Mouse (Mus musculus) lung, embryonic 16.5 days (tissue): ENCODE data around the gene Bcorl1. TPM values are rescaled to one million over a fixed set of nuclear protein-coding genes. Genes with fewer than 3 reads are reported as not detected.

Source experiments
- ATAC-seq: fragments of 200-750 bp; cut with Nextera tagmentation; 2 replicates; pipeline ENCODE4 v1.8.0; 2017; ENCODE audit warnings: low read depth, mild to moderate bottlenecking, moderate library complexity
- H3K27ac ChIP-seq: fragments of 300-500 bp; sonication (generic); 2 replicates; pipeline ENCODE4 v1.5.1; 2014; ENCODE audit warnings: mild to moderate bottlenecking, control low read depth, low read length
- H3K27me3 ChIP-seq: fragments of 300-500 bp; sonication (generic); 2 replicates; pipeline ENCODE4 v1.6.1; 2014; ENCODE audit warnings: low read depth, low read length, mixed read lengths; ENCODE audit not compliant: control insufficient read depth, insufficient read depth
- H3K36me3 ChIP-seq: fragments of 300-500 bp; sonication (generic); 2 replicates; pipeline ENCODE4 v1.6.1; 2014; ENCODE audit warnings: low read length; ENCODE audit not compliant: control insufficient read depth, insufficient read depth
- H3K4me1 ChIP-seq: fragments of 300-500 bp; sonication (generic); replicated peaks from 2 replicates; pipeline ENCODE4 v1.6.1; 2014; ENCODE audit warnings: low read length, mixed read lengths; ENCODE audit not compliant: control insufficient read depth, insufficient read depth
- H3K4me2 ChIP-seq: fragments of 300-500 bp; sonication (generic); 2 replicates; pipeline ENCODE4 v1.6.1; 2014; ENCODE audit warnings: low read depth, low read length, control low read depth
- H3K4me3 ChIP-seq: fragments of 300-500 bp; sonication (generic); 2 replicates; pipeline ENCODE4 v1.5.1; 2014; ENCODE audit warnings: mild to moderate bottlenecking, low read length, control low read depth
- H3K9ac ChIP-seq: fragments of 300-500 bp; sonication (generic); 2 replicates; pipeline ENCODE4 v1.6.1; 2014; ENCODE audit warnings: low read length, control low read depth
- H3K9me3 ChIP-seq: fragments of 300-500 bp; sonication (generic); 2 replicates; pipeline ENCODE4 v1.6.1; 2016; ENCODE audit warnings: low read length; ENCODE audit not compliant: control insufficient read depth
- WGBS: fragments of 180-500 bp; shearing (Covaris S2); extraction: QIAGEN DNeasy Blood & Tissue Kit; methylation state at CpG from one replicate; pipeline ENCODE4 v1.1.7; 2014; 5-methylcytosine and 5-hydroxymethylcytosine counted together
- polyA plus RNA-seq: library from polyadenylated mRNA; unstranded; fragments of >200 nt; fragmentation: Nextera tagmentation; extraction: Ambion mirVana; gene quantifications from 2 replicates; pipeline ENCODE4 v1.2.1, GENCODE M21; 2015

Gene Bcorl1
- polyA plus RNA-seq, 1 experiment from 2014 or later, result 4.5 TPM

DNA sequence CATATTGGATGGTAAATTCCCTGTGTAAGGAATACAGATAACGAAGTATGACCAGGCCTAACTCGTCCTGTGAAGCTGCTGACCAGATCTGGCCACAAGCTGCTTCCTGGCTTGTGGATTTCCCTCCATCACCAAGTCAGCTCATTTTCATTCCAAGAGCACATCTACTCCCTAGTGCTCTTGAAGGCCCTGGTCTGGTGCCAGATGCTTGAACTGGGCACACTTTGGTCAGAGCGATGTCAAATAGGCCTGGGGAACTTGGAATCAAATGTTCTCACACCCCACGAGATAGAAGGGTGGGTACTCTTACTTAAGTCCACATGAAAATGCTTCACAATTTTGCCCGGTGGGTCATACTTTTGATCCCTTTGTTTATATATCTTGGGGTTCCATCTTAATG is 73.1 kb downstream of the Bcorl1 start:
- no peaks in the 10 kb centered on the region for H3K4me1 ChIP-seq
- H3K4me2 ChIP-seq, result no peak overlapping the region
- 68% methylated on average over 5 of the region's 5 CpGs for WGBS
- no peak overlapping the region for H3K4me3 ChIP-seq
- H3K9me3 ChIP-seq, result no peaks in the 10 kb centered on the region
- H3K27ac ChIP-seq, result no peak overlapping the region
- H3K36me3 ChIP-seq, result peaks cover 5% of the 10 kb centered on the region; the same call in 1 of the 2 replicates
- H3K27me3 ChIP-seq, result no peaks in the 10 kb centered on the region
- no peak overlapping the region for H3K9ac ChIP-seq
- ATAC-seq, result no peak

DNA sequence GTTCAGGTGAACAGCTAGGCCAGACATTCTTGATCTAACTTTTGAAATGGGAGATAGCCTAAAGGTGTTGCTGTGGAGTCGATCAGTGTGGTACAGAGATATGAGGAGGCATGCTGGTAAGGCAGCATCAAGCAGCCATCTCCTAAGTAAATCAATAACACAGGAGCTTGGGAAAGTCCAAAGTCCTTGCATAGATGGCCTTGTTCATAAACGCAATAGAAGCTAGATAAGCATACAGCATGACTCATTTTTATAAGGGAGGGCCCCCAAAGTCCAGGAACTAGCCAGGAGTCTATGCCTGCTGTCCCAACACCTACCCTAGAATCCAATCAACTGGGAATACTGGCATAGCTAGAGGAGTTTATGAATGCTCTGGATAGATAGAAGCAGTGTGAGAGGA is 77.3 kb downstream of the Bcorl1 start:
- no peak overlapping the region for H3K9ac ChIP-seq
- H3K27ac ChIP-seq, result no peak overlapping the region
- H3K4me2 ChIP-seq, result no peak overlapping the region
- H3K4me3 ChIP-seq, result no peak overlapping the region
- H3K4me1 ChIP-seq, result no peaks in the 10 kb centered on the region
- no peaks in the 10 kb centered on the region for H3K27me3 ChIP-seq
- no peak for ATAC-seq
- peaks cover 5% of the 10 kb centered on the region; the same call in 1 of the 2 replicates for H3K36me3 ChIP-seq
- 80% methylated on average over 2 of the region's 2 CpGs for WGBS
- H3K9me3 ChIP-seq, result no peaks in the 10 kb centered on the region

DNA sequence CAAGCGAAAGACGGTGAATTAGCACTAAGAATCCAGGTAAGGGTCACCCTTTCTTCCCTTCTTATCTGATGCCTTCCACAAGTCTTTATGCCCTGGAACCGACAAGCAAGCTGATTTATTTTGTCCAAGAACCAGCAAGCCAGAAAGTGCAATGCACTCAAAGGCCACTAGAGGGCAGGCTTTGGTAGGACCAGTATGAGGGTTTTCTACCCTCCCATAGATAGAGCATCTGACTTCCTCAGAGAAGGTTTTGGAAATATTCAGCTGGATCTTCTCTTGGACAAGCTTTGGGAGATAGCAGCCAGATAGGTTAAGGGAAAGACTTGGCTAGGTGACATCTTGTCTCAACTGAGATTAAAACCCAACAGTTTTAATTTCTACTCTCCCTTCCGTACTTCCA is 81.8 kb downstream of the Bcorl1 start:
- ATAC-seq, result peak; percentile 62
- no peaks in the 10 kb centered on the region for H3K27me3 ChIP-seq
- 27% methylated on average over 4 of the region's 4 CpGs for WGBS
- no peak overlapping the region for H3K4me2 ChIP-seq
- no peak overlapping the region for H3K27ac ChIP-seq
- no peak overlapping the region for H3K4me3 ChIP-seq
- H3K36me3 ChIP-seq, result no peaks in the 10 kb centered on the region
- H3K9me3 ChIP-seq, result no peaks in the 10 kb centered on the region
- H3K4me1 ChIP-seq, result peaks cover 6% of the 10 kb centered on the region
- H3K9ac ChIP-seq, result no peak overlapping the region

DNA sequence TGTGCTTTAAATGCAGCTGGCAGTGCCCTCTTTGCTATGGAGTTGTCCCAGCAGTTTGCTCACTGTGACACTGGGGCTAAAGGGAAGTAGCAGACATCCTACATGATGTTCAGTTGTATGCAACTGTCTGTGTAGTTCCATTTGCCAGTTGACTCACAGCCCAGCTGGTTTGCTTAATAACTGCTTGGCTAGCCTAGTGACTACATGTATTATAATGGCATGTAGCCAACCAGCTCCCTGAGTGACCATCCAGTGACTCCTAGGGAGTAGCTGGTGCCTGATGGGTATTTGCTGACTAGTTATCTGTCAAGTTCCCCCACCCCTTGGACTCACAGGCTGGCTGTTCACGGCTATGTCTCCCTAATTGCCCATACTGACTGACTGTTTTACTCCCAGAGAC is 82.5 kb downstream of the Bcorl1 start:
- Histone ChIP-seq H3K4me3 (no peak overlapping the region), H3K9me3 (no peaks in the 10 kb centered on the region), H3K4me1 (peaks cover 6% of the 10 kb centered on the region), H3K9ac (no peak overlapping the region), H3K36me3 (no peaks in the 10 kb centered on the region), H3K27me3 (no peaks in the 10 kb centered on the region), H3K27ac (no peak overlapping the region), H3K4me2 (no peak overlapping the region)
- WGBS, result 63% methylated on average over 1 of the region's 1 CpGs
- peak; percentile 23; the same call in 1 of the 2 replicates for ATAC-seq

DNA sequence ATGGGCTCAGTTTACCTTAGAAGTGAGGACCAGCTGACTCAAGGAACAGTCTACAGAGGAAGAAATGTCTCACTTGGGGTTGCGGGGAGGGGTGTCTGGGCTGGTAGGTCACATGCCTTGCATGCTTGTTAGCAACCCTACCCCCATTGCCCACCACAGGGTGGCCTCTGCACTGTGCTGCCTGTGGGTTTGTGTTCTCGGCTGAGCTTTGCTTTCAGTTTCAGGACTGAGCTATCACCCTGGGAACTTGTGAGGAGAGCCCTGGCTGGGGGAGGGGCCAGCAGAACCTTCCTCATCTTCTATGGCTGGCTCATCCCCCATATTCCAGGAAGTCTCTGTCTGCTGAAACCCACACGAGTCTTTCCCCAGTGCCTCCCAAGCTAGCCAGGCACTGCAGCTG is 83.4 kb downstream of the Bcorl1 start:
- peak overlapping the region; percentile 11; the same call in 1 of the 2 replicates for H3K4me2 ChIP-seq
- H3K36me3 ChIP-seq, result no peaks in the 10 kb centered on the region
- peaks cover 6% of the 10 kb centered on the region for H3K4me1 ChIP-seq
- 40% methylated on average over 3 of the region's 3 CpGs for WGBS
- H3K27me3 ChIP-seq, result no peaks in the 10 kb centered on the region
- peak; percentile 39; the same call in 1 of the 2 replicates for ATAC-seq
- no peak overlapping the region for H3K27ac ChIP-seq
- H3K9me3 ChIP-seq, result no peaks in the 10 kb centered on the region
- H3K9ac ChIP-seq, result no peak overlapping the region
- H3K4me3 ChIP-seq, result no peak overlapping the region

DNA sequence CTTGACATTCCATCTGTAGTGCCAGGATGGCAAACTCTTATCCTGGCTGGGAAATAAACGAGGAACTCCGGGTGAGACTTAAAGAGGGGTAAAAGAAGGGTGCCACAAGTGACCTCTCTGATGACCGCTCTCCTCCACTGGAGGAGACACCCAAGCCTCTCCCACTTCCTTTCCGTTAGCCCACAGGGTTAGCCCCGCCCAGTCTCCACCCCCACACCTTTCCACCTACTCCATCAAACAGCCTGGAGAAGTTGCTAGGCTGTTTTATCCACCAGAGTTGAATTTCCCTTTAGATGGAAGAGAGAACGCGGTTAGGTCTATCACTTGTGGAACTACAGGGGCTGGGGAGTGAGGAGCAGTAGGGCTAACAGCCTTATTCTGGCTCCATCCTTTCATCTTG is 84.1 kb downstream of the Bcorl1 start:
- Histone ChIP-seq H3K4me2 (no peak overlapping the region), H3K9ac (no peak overlapping the region), H3K36me3 (no peaks in the 10 kb centered on the region), H3K27ac (no peak overlapping the region), H3K4me3 (no peak overlapping the region), H3K27me3 (no peaks in the 10 kb centered on the region), H3K4me1 (peaks cover 6% of the 10 kb centered on the region), H3K9me3 (no peaks in the 10 kb centered on the region)
- ATAC-seq, result no peak
- WGBS, result 50% methylated on average over 7 of the region's 7 CpGs

DNA sequence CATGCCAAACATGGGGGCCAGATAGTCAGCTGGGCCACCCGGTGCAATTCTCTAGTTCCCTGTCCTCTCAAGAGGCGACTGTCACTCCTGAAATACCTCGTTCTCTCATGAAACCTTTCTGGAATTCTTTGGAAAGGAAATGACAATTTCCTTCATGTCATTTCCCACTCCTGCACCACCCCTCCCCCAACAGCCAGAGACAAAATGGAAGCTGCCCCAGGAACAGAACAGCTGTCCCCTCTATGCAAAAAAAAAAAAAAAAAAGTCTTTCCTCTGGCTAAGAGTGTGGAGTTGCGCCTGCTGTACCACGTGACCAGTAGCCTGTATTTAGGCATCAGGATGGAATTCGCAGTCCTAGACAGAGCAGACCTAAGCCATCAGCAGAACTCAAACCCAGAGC is 87.1 kb downstream of the Bcorl1 start:
- Histone ChIP-seq H3K9me3 (no peaks in the 10 kb centered on the region), H3K36me3 (no peaks in the 10 kb centered on the region), H3K27me3 (no peaks in the 10 kb centered on the region), H3K4me1 (peaks cover 6% of the 10 kb centered on the region), H3K27ac (peak overlapping the region; percentile 49), H3K9ac (no peak overlapping the region), H3K4me2 (no peak overlapping the region), H3K4me3 (no peak overlapping the region)
- WGBS, result 48% methylated on average over 6 of the region's 6 CpGs
- peak; percentile 46 for ATAC-seq

DNA sequence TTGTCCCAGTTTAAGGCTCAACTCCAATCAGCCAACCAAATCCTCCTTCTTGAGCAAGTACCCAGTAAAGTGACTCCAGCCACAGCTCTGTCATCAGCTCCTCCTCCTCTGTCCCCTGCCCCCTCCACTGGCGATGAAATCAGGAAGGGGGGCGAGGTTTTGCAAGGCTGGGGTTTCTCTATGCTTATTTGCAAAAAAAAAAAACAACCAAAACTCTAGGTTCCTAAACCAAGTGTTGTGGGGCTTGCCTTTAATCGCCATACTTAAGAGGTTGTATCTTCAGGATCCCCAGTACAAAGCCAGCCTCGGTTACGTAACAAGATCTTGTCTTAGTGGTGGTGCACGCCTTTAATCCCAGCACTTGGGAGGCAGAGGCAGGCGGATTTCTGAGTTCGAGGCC is 87.5 kb downstream of the Bcorl1 start:
- Histone ChIP-seq H3K4me1 (peaks cover 6% of the 10 kb centered on the region), H3K4me2 (no peak overlapping the region), H3K4me3 (no peak overlapping the region), H3K9me3 (no peaks in the 10 kb centered on the region), H3K27ac (no peak overlapping the region), H3K9ac (no peak overlapping the region), H3K36me3 (no peaks in the 10 kb centered on the region), H3K27me3 (no peaks in the 10 kb centered on the region)
- WGBS, result 80% methylated on average over 8 of the region's 8 CpGs
- no peak for ATAC-seq

DNA sequence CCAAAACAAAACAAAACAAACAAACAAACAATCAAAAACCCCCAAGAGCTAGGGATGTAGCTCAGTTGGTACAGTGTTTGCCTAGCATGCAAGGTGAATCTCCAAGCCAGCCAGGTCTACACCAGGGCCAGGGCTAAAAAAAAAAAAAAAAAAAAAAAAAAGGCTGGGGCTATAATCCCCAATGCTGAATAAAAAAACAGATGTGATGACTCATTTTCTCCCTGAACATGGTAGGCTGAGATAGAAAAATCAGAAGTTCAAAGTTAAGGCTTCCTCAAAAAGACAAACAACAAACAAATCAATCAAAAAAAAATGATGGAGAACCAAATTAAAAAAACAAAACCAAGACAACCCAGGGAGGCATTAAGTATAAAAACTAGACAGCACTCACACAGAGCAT is 87.9 kb downstream of the Bcorl1 start:
- H3K27me3 ChIP-seq, result no peaks in the 10 kb centered on the region
- no peak for ATAC-seq
- no peaks in the 10 kb centered on the region for H3K9me3 ChIP-seq
- no peak overlapping the region for H3K4me2 ChIP-seq
- peaks cover 6% of the 10 kb centered on the region for H3K4me1 ChIP-seq
- no peak overlapping the region for H3K4me3 ChIP-seq
- 0 out of 2 replicates have a peak overlapping the region, but pooled peaks have one; percentile 4 for H3K27ac ChIP-seq
- H3K36me3 ChIP-seq, result no peaks in the 10 kb centered on the region
- no peak overlapping the region for H3K9ac ChIP-seq

DNA sequence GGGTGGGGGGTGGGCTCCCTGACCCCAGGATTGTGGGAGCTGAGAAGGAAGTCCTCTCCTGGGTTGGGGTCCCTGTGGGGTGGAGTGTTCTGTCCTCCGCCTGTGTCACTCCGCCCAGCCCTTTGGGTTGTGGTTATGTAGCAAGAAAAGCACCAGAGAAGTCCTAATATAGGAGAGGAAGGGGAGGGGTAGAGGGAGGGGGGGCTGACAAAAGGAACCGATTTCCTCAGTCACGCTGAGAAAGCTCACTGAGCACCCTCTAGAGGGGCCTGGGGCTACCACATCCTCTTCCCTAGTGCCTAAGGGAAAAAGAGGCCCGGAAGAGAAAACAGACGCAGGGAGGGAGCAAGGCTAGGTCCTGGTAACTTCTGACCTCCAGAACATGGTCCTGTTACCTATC is 88.4 kb downstream of the Bcorl1 start:
- H3K9me3 ChIP-seq, result no peaks in the 10 kb centered on the region
- peaks cover 6% of the 10 kb centered on the region for H3K4me1 ChIP-seq
- H3K36me3 ChIP-seq, result no peaks in the 10 kb centered on the region
- H3K4me2 ChIP-seq, result no peak overlapping the region
- H3K27me3 ChIP-seq, result no peaks in the 10 kb centered on the region
- 30% methylated on average over 6 of the region's 6 CpGs for WGBS
- ATAC-seq, result peak; percentile 50; the same call in 1 of the 2 replicates
- H3K4me3 ChIP-seq, result no peak overlapping the region
- H3K9ac ChIP-seq, result no peak overlapping the region
- peak overlapping the region; percentile 4; the same call in 1 of the 2 replicates for H3K27ac ChIP-seq
